Mouse (Mus musculus): ENCODE measurements around the gene Rangap1.

GRCm38 (mm10) chr15:81670231-81670640 lies 75.1 kb downstream of the Rangap1 start:
- TF ChIP-seq CTCF (IDR thresholded peaks at IDR 0.05), result peak; percentile 68
- no peak for TF ChIP-seq EP300 (IDR thresholded peaks at IDR 0.05)

Measured in lung, postnatal 0 days (tissue).